Mouse (Mus musculus): ENCODE measurements around the gene Dnah8. TPM values are rescaled to one million over a fixed set of nuclear protein-coding genes. Genes with fewer than 3 reads are reported as not detected.

Dnah8 gene
- polyA plus RNA-seq, 1 experiment from 2014 or later: 0.68 TPM

DNA sequence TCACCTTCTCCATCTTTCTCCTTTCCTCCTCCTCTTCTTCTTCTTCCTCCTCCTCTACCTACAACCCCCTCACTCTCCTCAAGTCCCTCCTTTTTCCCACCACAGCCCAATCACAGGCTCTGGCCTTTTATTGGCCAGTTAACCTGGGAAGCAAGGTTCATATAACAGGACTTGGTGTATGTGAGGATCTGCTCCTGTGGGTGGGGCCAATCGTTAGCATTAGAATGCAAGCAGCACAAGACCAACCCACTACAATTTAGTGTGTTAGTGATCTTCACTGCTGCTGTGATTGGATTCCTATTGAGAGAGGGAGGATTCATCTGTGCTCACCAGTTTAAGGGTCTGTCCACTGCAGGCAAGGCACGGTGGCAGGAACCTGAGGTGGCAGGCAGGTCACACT lies 14.8 kb downstream of the Dnah8 start:
- WGBS: 61% methylated on average over 2 of the region's 2 CpGs
- no peaks in the 10 kb centered on the region for H3K36me3 ChIP-seq (replicated peaks)
- H3K4me3 ChIP-seq: no peak overlapping the region
- H3K27me3 ChIP-seq (ENCODE audit: poor library complexity, severe bottlenecking): peaks cover 10% of the 10 kb centered on the region; the same call in 1 of the 2 replicates
- DNase-seq (ENCODE audit: extremely low spot score, low spot score): no peak
- no peaks in the 10 kb centered on the region for H3K9me3 ChIP-seq
- no peak overlapping the region for H3K27ac ChIP-seq
- H3K4me1 ChIP-seq: peaks cover 22% of the 10 kb centered on the region

DNA sequence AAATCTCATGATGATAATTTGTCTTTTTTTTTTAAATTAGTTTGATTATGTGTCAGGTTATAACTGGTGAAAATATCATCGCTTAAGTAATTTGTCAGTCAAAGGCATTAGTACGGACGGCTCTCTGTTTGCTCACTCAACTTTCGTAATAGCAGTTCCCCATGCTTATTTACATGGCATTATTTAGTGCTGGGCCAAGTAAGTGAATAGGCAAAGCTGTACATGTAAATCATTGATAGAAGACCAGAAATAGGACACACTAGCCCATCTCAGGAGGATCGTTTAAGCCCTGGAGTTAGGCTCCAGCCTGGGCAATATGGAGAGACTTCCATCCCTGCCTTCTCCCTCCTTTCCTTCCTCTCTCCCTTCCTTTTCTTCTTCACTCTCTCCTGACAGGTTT lies 16.7 kb downstream of the Dnah8 start:
- Histone ChIP-seq H3K4me3 (no peak overlapping the region), H3K9me3 (no peaks in the 10 kb centered on the region), H3K27ac (no peak overlapping the region), H3K36me3 (replicated peaks) (no peaks in the 10 kb centered on the region), H3K27me3 (ENCODE audit: poor library complexity, severe bottlenecking) (peaks cover 3% of the 10 kb centered on the region; the same call in 1 of the 2 replicates), H3K4me1 (peaks cover 17% of the 10 kb centered on the region)
- 98% methylated on average over 5 of the region's 5 CpGs for WGBS
- no peak for DNase-seq (ENCODE audit: extremely low spot score, low spot score)

DNA sequence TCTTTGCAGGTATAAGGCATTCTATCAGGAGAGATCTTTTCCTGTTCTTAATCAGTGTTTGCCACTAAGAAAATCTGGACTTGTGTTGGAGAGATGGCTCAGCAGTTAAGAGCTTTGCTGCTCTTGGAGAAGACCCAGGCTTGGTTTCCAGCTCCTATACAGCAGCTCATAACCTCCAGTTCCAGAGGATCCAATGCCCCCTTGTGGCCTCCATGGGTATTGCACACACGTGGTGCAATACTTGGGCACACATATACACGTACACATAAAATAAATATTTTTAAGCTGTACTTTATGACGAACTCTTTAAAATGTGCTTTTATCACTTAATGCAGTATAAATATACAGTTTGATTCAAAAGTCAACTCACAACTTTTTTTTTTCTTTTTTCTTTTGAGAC lies 24.6 kb downstream of the Dnah8 start:
- H3K27ac ChIP-seq: no peak overlapping the region
- H3K4me3 ChIP-seq: no peak overlapping the region
- no peak for DNase-seq (ENCODE audit: extremely low spot score, low spot score)
- H3K9me3 ChIP-seq: peaks cover 10% of the 10 kb centered on the region
- no peaks in the 10 kb centered on the region for H3K4me1 ChIP-seq
- no peaks in the 10 kb centered on the region for H3K36me3 ChIP-seq (replicated peaks)
- 92% methylated on average over 3 of the region's 3 CpGs for WGBS
- H3K27me3 ChIP-seq (ENCODE audit: poor library complexity, severe bottlenecking): no peaks in the 10 kb centered on the region

DNA sequence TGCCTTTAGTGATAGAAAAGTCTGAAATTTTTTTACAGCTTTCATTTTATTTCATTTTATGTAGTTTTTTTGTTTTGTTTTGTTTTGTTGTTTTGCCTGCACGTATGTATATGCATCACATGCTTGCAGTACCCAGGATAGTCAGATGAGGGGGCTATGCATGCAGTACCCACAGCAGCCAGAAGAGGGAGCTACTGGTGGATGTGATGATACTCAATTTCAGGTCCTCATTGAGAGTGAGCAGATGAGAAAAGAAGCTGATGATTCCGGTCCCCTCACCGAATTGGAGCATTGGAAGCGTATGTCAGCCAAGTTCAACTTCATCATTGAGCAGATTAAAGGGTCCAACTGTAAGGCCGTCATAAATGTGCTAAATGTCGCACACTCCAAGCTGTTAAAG lies 28.9 kb downstream of the Dnah8 start:
- Histone ChIP-seq H3K4me3 (no peak overlapping the region), H3K36me3 (replicated peaks) (no peaks in the 10 kb centered on the region), H3K27ac (no peak overlapping the region), H3K9me3 (peaks cover 8% of the 10 kb centered on the region), H3K4me1 (peaks cover 4% of the 10 kb centered on the region), H3K27me3 (ENCODE audit: poor library complexity, severe bottlenecking) (no peaks in the 10 kb centered on the region)
- DNase-seq (ENCODE audit: extremely low spot score, low spot score): no peak
- 97% methylated on average over 6 of the region's 6 CpGs for WGBS

DNA sequence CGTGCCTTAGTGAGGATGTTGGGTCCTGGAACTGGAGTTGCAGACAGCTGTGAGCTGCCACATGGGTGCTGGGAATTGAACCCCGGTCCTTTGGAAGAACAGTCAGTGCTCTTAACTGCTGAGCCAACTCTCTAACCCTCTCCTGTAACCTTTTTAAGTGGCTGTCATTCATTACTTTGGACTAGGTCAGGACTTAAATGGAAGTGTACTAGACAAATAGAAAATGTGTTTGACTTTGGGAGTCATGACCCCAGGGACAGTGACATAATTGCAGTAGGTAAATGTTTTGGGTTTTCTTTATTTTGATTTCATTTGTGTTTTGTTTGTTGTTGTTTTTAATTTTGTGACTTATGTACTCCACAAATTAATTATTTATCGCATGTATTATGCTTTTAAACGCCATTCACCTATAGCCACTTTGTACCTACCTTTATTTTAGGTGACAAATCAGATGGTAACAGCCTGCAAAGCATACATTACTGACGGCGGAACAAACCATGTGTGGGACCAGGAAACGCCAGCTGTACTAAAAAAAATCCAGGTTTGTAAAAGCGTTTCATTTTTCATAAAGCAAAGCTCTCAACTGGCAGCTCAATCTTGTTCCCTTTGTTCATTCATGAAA lies 33.5 kb downstream of the Dnah8 start:
- peaks cover 10% of the 10 kb centered on the region for H3K4me1 ChIP-seq

DNA sequence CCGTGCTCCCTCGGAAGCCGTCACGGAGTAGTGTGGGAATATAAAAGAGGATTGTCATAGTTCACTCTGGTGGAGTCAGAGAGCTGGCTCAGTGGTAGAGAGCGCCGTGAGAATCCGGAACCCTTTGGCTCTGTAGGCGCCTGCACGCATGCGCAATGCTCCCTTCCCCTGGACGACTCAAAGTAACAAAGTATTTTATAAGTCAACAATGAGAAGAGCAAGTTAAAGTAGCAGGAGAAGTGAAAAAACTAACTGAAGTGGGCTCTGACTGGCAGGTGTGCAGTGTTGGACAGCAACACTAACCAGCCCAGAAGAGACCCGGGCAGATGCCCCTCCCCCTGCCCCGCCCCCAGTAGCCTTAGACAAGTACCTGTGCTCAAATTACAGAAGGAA lies 34.0 kb downstream of the Dnah8 start:
- DNase-seq (ENCODE audit: extremely low spot score, low spot score): peak; percentile 50
- Histone ChIP-seq H3K27ac (peak overlapping the region; percentile 70), H3K36me3 (replicated peaks) (no peaks in the 10 kb centered on the region), H3K9me3 (no peaks in the 10 kb centered on the region), H3K27me3 (ENCODE audit: poor library complexity, severe bottlenecking) (no peaks in the 10 kb centered on the region), H3K4me1 (peaks cover 10% of the 10 kb centered on the region), H3K4me3 (peak overlapping the region; percentile 52)
- WGBS: 11% methylated on average over 13 of the region's 13 CpGs

More for the DNA sequence above, 33.5 kb downstream of the Dnah8 start:
- 66% methylated on average over 8 of the region's 8 CpGs for WGBS
- Histone ChIP-seq H3K27me3 (ENCODE audit: poor library complexity, severe bottlenecking) (no peaks in the 10 kb centered on the region), H3K36me3 (replicated peaks) (no peaks in the 10 kb centered on the region), H3K4me3 (peak overlapping the region; percentile 52), H3K27ac (peak overlapping the region; percentile 70), H3K9me3 (no peaks in the 10 kb centered on the region; the same call in 1 of the 2 replicates)
- DNase-seq (ENCODE audit: extremely low spot score, low spot score): no peak

DNA sequence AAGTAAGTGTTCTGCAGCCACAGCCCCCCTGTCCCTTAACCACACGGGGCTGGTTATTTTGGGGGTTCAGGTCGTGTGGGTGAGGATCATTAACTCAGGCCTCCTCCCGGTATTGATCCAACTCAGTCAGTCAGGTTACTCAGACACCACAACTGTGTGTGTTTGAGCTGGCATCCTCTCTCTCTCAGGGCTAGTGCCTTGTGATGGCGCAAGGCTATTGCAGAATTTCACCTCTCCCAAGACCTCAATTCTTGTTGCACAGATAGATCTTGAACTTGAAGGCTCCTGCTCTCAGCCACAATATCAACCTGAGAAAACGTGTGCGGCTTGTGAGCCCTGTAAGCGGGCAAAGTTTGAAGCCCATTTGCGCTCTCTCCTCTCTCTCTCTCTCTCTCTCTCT lies 38.0 kb downstream of the Dnah8 start:
- H3K4me3 ChIP-seq: no peak overlapping the region
- no peaks in the 10 kb centered on the region for H3K27me3 ChIP-seq (ENCODE audit: poor library complexity, severe bottlenecking)
- no peak overlapping the region for H3K27ac ChIP-seq
- H3K36me3 ChIP-seq (replicated peaks): no peaks in the 10 kb centered on the region
- peaks cover 9% of the 10 kb centered on the region for H3K9me3 ChIP-seq
- 81% methylated on average over 8 of the region's 8 CpGs for whole genome bisulfite sequencing
- peaks cover 10% of the 10 kb centered on the region for H3K4me1 ChIP-seq
- DNase-seq (ENCODE audit: extremely low spot score, low spot score): no peak

DNA sequence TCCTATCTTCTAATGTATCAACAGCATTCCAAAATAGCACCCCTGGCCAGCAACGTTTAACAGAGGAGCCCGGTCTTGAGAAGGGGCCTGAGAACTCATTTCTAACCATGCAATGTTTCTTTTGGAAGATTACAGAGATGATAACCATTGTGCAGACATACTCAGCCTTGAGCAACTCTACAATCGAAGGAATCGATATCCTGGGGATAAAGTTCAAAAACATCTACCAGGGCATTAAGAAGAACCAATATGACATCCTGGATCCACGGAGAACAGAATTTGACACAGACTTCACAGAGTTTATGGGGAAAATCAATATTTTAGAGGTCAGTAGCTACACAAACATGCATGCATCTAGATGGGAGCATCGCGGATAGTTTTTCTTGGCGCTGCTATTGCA lies 39.0 kb downstream of the Dnah8 start:
- no peak for DNase-seq (ENCODE audit: extremely low spot score, low spot score)
- Histone ChIP-seq H3K9me3 (peaks cover 9% of the 10 kb centered on the region), H3K4me3 (no peak overlapping the region), H3K27ac (no peak overlapping the region), H3K36me3 (replicated peaks) (no peaks in the 10 kb centered on the region), H3K4me1 (peaks cover 4% of the 10 kb centered on the region), H3K27me3 (ENCODE audit: poor library complexity, severe bottlenecking) (no peaks in the 10 kb centered on the region)
- WGBS: 93% methylated on average over 8 of the region's 8 CpGs

DNA sequence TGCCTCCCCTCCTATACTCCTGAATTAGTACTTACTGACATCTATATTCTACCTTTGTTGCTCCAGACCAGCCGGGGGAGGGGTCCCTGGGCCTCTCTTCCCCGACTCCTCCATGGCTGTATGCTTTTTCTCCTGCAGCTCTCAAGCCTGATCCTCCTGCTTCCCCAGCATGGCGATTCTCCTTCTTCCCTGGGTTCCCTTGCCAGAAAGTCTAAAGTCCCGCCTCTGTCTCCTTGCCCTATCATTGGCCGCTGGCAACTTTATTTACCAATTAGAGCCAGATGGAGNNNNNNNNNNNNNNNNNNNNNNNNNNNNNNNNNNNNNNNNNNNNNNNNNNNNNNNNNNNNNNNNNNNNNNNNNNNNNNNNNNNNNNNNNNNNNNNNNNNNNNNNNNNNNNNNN lies 40.7 kb downstream of the Dnah8 start:
- H3K27me3 ChIP-seq (ENCODE audit: poor library complexity, severe bottlenecking): no peaks in the 10 kb centered on the region
- whole genome bisulfite sequencing: 71% methylated on average over 5 of the region's 5 CpGs
- no peak for DNase-seq (ENCODE audit: extremely low spot score, low spot score)
- no peaks in the 10 kb centered on the region for H3K4me1 ChIP-seq
- H3K27ac ChIP-seq: no peak overlapping the region
- peaks cover 9% of the 10 kb centered on the region for H3K9me3 ChIP-seq
- H3K4me3 ChIP-seq: no peak overlapping the region
- H3K36me3 ChIP-seq (replicated peaks): no peaks in the 10 kb centered on the region

DNA sequence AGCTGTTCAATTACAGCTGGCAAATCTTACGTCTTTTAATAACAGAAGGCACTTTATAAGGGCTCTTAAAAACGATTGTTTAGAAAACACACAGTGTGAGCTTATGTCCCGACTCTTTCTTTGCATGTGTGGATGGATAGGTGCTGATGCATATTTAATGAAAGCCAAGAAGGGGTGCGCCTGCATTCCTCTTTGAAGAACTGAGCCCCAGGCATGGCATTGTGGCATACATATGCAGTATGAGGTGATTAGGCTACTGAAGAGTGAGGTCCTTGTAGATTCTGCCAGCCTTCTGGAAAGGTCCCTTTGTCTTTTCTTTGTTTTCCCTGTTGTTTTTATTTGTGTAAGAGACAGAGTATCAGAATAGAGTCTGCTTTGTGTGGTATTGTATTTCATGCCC lies 48.4 kb downstream of the Dnah8 start:
- Histone ChIP-seq H3K27me3 (ENCODE audit: poor library complexity, severe bottlenecking) (no peaks in the 10 kb centered on the region), H3K9me3 (0 out of 2 replicates have a peak, but pooled peaks cover 2% of the 10 kb centered on the region), H3K36me3 (replicated peaks) (no peaks in the 10 kb centered on the region), H3K4me1 (peaks cover 4% of the 10 kb centered on the region; the same call in 1 of the 2 replicates), H3K4me3 (no peak overlapping the region), H3K27ac (no peak overlapping the region)
- no peak for DNase-seq (ENCODE audit: extremely low spot score, low spot score)
- WGBS: 79% methylated on average over 4 of the region's 4 CpGs

DNA sequence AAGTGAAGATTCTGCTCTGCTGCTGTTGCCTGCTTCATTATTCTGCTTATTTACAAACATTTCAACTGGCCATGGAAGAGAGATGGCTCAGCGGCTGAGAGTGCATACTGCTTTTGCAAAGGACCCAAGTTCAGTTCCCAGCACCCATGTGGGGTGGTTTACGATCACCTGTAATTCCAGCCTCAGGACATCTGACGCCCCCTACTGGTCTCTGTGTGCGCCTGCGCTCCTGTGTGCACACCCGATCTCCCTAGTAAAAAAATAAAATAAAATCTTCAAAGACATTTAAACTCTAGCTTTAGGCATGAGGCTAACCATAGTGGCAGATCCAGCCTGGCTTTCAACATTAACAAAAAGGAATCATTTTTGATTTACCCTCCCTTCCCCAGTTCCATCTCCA lies 48.9 kb downstream of the Dnah8 start:
- no peaks in the 10 kb centered on the region for H3K36me3 ChIP-seq (replicated peaks)
- DNase-seq (ENCODE audit: extremely low spot score, low spot score): no peak
- peaks cover 4% of the 10 kb centered on the region; the same call in 1 of the 2 replicates for H3K4me1 ChIP-seq
- H3K27me3 ChIP-seq (ENCODE audit: poor library complexity, severe bottlenecking): no peaks in the 10 kb centered on the region
- no peak overlapping the region for H3K27ac ChIP-seq
- H3K9me3 ChIP-seq: 0 out of 2 replicates have a peak, but pooled peaks cover 2% of the 10 kb centered on the region
- H3K4me3 ChIP-seq: no peak overlapping the region
- whole genome bisulfite sequencing: 91% methylated on average over 6 of the region's 6 CpGs

DNA sequence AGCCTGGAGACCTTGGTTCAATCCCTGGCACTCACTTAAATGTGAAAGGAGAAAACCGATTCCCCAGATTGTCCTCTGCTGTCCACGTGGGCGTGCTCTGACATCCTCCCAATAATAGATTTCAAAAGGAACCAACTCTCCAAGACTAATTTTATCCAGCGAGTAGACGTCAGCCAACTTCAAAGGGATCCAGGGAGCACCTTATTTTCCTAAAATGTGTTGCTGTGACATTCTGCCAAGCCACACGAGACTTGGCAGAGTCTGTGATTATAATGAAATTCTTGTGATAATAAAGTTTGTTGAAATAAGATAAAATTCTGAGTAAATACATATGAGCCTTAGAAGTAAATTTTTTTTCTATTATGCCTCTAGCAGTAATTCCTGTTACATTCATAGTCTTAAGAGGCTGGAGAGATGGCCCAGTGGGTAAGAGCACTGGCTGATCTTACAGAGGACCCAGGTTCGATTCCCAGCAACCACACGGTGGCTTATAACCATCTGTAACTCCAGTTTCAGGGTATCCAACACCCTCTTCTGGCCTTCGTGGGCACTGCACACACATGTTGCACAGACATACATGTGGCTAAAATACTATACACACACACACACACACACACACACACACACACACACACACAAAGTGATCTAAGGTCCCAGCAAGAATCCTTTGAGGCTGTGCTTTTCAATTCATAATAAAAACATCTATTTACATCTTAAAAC lies 51.0 kb downstream of the Dnah8 start:
- DNase-seq (ENCODE audit: extremely low spot score, low spot score): no peak
- WGBS: 90% methylated on average over 9 of the region's 9 CpGs
- H3K4me1 ChIP-seq: peaks cover 4% of the 10 kb centered on the region; the same call in 1 of the 2 replicates
- H3K9me3 ChIP-seq: 0 out of 2 replicates have a peak, but pooled peaks cover 2% of the 10 kb centered on the region
- H3K27ac ChIP-seq: no peak overlapping the region
- no peak overlapping the region for H3K4me3 ChIP-seq
- no peaks in the 10 kb centered on the region for H3K27me3 ChIP-seq (ENCODE audit: poor library complexity, severe bottlenecking)
- H3K36me3 ChIP-seq (replicated peaks): no peaks in the 10 kb centered on the region

DNA sequence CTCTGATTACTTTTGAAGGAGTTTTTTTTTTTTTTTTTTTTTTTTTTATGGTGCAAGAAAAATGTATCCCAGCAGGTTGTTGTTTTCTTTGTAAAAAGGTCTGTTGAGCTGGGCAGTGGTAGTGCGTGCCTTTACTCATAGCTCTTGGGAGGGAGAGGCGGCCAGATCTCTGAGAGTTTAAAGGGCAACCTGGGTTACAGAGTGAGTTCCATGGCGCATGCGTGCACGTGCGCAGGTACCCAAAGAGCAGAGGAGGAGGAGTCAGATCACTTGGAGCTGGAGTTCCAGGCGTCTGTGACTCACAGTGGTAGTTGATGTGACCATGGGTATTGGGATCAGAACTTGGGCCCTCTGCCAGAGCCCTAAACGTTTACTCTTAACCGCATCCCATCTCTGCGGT lies 54.4 kb downstream of the Dnah8 start:
- Histone ChIP-seq H3K4me3 (no peak overlapping the region), H3K27me3 (ENCODE audit: poor library complexity, severe bottlenecking) (no peaks in the 10 kb centered on the region), H3K4me1 (0 out of 2 replicates have a peak, but pooled peaks cover 4% of the 10 kb centered on the region), H3K9me3 (0 out of 2 replicates have a peak, but pooled peaks cover 2% of the 10 kb centered on the region), H3K27ac (no peak overlapping the region), H3K36me3 (replicated peaks) (no peaks in the 10 kb centered on the region)
- 92% methylated on average over 10 of the region's 10 CpGs for WGBS
- no peak for DNase-seq (ENCODE audit: extremely low spot score, low spot score)
